Mouse (Mus musculus) lung, adult 18-20 months (tissue): ENCODE measurements at regions not wholly inside any gene's neighbourhood (a gene's known extent, or its start where the extent isn't known, plus 50 kb on each side); places are given as distances from the start of the nearest gene placed in this dataset.

ENCODE experiments used
- DNase-seq, 2 experiments: peaks; one replicate each; pipeline ENCODE4 v3.0.0; 2022; ENCODE audit warnings: mixed read lengths in 2 of 2

GRCm38 (mm10) chr2:45464306-45464705 is 347.1 kb upstream of the Zeb2 start:
- no peak for DNase-seq

DNA sequence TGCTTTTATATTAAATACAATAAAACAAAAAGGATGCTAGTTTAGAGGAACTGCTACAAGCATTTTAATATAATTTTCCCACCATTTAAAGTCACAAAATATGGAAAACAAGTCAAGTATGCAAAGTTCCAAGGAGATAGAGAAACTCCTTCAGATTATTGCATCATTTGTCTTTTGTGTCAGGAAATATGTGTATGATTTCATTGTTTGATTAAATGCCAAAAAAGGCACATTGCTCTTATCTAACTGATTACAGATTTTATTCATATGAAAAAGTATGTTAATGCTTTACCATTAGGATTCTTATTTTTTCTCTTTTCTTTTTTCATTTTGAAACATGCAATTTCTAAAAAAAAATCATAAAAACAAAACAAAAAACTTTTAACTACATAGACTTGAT is 342.2 kb upstream of the Zeb2 start:
- DNase-seq: no peak

DNA sequence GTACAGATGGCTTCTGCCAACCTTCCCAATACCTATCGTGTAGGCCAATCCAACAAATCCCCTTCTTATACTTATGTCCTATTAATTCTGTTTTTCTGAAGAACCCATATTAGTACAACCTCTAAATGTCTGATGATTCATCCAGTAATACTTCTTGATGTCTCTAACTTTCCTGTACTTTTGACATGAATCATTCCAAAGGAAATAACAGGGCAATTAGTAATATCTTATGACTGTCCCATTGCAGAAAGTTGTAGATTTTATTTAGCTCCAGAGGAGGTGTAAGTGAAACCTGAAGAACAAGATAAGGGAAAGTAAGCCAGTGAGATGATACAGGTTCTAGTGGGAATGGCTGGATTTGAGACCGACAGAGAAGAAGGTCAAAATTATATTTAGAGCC is 337.6 kb upstream of the Zeb2 start:
- no peak for DNase-seq

GRCm38 (mm10) chr2:45439146-45439545 is 322.0 kb upstream of the Zeb2 start:
- no peak for DNase-seq

DNA sequence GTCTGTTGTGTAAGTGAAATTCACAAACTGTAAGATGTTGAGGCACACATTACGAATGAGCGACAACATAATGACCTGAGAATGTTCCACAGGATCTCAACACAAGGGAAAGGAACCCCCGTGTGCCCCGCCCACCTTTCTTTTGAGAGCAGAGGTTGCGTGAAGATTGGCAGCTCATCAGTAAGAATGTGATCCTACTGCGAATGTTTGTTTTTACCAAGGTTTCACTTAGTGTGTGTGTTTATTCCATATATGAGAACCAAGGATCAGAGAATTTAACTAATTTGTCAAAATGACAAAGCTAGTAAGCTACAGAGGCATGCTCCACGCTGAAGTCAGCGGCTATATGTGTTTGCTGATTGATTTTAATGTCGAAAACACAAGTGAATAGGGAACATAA is 321.5 kb upstream of the Zeb2 start:
- DNase-seq: peak in 1 of 2 experiments; percentile 11

DNA sequence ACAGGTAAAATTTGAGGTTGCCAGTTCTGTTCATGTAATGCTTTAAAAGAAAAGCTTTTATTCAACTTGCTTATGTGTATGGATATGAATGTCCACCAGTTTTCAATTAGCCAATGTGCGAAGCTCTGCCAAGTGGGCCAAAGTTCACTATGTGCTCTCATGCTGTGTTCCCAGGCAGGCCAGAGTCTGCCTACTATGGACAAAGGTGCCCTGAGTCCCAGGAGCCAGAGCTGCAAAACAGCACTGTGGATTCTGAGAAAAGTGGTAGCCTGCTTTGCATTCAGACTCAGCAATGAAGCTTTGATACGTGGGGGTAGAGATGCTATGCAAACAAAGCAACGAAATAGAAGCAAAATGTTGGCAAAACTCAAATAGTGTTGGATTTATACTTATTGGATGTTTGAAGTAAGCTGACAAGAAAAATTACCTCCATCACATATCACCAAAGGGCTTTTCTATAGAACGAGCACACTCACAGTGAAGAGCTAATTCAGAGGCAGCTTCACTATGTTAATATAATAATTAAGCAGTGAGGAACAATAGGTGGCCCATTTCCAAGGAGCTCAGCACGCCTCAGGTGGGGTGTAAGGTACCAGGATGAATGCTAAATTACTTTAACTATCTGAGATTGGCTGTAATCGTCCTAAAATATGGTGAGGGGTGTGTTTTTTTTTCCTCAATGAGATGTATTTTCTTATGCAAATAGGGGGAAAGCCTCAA is 318.2 kb upstream of the Zeb2 start:
- peak; percentile 9 to 12 for DNase-seq

GRCm38 (mm10) chr2:45434789-45435188 is 317.6 kb upstream of the Zeb2 start:
- DNase-seq: no peak

DNA sequence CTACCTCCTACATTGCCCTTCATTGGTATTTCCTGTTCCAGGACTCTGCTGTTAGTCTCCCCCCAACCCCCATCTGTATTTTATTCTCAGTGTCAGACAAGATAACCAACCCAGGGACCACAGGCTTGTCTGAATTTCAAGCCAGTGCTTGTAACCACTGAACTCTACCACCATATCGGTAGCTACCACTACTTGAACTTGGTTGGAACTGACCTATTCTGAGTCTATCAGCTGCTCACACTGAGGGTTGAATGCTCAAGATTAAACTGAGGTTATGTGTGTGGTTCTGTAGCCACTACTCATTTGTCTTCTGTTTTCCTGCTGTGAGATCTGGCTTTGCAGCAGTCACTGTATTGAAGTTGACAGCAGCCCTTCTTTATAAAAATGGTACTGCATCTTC is 317.0 kb upstream of the Zeb2 start:
- no peak for DNase-seq

DNA sequence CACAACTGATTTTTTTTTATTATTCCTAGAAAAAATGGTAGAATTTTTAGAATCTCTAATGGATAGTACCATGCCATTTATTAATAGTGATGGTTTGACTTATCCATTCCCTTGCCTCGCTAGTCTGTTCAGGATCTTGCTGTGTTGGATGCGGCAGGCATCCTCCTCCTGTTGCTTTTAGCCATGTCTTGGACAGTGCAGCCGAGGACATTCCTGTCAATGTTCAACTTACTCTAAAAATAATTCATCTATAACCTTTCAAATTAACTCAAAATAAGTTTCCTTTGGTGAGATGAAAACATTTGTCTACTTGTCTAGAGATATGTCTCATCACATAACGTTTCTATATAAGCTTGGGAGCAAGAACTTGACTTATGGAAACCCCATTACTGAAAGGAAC is 314.2 kb upstream of the Zeb2 start:
- no peak for DNase-seq

DNA sequence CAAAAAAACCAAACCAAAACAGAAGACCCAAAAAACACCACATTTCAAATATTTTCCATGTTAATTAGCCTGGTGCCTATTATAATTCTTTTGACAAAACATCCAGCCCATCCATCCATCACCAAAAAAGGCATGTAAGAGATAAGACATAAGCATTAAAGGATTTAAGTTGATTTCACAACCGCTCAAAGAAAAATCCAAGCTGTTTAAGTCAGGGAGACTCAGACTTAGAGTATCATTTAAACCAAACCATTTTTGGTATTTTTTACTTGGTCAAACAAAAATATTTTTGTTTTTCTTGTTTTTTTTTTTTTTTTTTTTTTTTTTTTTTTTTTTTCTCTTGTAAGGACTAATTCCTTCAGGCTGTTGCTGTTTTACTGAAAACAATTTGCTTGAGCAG is 304.6 kb upstream of the Zeb2 start:
- DNase-seq: no peak

DNA sequence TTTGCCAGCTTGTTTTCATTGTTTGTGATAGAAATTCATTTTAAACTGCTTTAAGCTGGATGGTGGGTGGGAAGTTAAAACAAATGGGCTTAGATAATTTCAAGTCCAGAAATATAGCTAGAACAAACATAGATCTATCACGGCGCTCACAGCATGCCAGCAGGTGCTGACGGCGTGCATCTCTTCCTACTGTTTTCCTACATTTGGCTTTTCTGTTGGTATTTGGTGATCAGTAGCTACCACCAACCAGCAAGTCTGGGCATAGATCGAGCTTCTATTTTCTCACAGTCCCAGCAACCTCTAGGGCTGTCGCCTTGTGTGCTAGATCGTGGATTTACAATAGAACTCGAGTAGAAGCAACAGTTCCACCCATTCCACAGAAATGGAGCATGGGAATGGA is 290.9 kb upstream of the Zeb2 start:
- DNase-seq: no peak

DNA sequence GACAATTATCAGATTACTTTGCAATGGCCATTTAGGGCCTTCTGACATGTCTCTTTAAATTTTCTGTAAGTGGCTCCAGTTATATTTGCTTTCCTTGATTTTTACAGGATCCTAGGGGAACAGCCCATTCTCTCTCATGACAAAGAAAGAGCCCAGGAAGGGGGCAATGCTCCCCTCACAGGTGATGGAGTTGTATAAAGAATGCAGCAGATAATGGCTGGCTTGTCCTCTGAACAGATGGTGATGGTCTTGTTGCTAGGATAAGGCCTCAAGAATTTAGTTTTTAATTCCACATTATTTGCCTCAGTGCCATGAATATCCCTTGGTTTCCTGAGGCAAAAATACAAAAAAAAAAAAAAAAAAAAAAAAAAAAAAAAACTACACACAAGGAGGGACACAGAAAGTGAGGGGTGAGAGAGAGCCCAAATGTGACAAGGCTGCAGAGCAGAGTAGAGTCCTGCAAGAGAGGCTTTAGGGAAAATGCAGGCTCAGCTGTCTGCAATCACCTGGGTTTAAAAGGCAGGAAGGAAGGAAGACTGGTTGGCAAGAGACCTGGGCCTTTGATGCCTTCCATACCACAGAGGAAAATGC is 272.8 kb upstream of the Zeb2 start:
- no peak for DNase-seq

DNA sequence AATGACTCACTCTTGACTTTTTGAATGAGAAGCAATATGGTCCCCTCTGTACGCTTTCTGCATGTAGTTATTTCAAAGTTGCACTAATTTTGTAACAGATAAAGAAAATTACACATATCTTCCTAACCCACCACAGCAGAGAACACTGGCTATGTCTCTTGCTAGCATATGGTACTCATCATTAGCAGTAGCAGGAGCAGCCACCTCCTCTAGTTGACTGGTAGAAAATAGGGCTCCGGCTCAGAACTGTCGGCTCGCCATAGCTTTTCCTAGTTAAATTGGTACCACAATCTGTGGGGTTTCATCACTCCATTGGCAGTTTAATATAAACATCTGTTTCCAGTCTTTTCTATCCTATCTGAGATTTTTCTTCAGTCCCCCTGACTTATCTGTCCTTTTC is 254.1 kb upstream of the Zeb2 start:
- DNase-seq: no peak

DNA sequence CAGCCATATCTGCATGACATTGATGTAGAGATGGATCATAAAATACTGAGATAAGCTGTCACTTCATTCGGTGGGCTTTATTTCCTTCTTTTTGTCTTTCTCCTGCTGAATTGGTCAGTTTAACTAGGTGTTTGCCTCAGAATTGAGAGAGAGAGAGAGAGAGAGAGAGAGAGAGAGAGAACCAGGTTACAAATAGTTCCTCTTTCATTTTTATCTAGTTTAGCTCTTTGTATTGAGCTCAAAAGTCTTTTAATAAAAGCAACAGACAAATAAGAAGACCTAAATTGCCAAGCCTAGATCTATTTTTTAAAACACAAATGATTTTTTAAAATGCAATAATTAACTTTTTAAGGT is 253.4 kb upstream of the Zeb2 start:
- DNase-seq: no peak

GRCm38 (mm10) chr2:45369914-45370614 is 252.9 kb upstream of the Zeb2 start:
- no peak for DNase-seq

DNA sequence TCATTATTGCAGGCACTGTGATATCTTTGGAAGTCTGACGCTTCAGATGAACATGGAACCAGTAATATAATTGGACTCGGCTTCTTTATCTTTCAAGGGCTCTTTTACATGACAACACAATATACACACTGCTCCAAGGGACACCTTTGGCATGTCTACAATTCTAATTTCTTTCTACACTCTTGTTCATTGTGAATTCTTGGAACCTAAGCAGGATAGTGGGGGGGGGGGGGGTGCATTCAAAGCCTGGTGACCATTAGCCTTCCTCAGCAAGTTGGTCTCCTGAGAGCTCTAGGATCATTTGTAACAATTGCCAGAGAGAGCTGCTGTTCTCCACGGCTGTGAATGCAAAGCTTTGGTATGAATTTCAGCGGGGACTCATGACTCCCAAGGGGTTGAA is 252.2 kb upstream of the Zeb2 start:
- no peak for DNase-seq

DNA sequence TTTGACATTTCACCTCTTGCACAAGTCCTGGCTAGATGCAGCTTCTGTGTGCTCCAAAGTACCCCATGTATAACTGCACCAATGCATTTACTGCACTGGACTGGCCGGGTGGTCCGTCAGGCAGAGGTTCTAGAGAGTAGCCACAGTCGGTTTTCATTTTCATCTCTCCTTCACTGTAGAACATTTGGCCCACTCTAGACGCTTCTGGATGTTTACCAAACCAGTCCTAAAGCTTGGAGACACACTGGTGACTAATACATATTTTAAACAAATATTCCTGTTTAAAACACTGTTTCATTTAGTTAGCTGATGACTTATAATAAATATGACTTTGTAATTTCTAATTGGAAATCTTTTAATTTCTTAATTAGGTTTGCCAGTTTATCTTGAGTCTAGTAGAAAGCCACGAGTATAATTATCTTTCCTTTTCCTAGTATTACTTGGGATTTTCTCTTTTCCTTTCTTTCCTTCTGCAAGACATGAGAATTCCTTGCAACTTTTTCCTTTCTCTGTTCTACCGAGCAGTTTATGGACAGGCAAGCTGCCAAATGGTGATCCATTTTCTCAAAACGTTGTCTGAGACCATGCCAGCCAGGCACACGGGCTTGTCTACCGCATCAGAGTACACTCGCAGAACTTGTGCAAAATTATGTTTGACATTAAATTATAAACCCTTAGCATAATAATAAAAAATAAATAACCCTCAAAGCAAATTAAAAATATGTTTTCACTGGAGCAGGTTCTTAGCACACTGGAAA is 250.4 kb upstream of the Zeb2 start:
- DNase-seq: no peak

- DNase-seq: no peak
These were observed 240.1 kb upstream of the Zeb2 start for GRCm38 (mm10) chr2:45357266-45357665.

GRCm38 (mm10) chr2:45356558-45357170 is 239.5 kb upstream of the Zeb2 start:
- DNase-seq: no peak

GRCm38 (mm10) chr2:45356021-45356420 is 238.8 kb upstream of the Zeb2 start:
- no peak for DNase-seq

DNA sequence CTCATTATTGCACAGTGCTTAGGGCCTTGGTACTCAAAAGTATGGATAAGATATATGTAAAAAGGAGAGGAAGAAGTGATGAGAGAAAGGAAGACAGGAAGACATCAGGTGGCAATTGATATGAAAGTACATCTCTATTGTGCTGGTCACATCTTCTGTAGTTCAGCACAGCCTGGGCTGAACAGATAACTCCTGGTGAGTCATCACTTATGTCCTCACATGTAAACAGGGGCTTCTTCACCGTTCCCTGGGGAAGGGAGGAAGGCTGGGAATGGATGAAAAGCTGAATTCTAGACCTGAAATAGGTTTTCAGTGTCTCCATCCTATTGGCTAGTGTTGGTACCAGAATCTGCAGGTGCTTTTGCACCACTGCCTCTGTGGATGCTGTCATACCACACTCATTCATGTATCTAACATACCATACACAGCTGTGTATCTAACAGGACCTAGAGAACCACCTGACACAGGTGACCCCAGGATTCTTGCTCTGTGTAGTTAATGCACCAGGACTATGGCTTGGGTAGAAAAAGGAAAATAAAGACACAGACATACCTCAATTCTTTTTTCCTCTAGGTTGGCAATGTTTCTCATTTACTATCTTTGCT is 234.4 kb upstream of the Zeb2 start:
- no peak for DNase-seq

DNA sequence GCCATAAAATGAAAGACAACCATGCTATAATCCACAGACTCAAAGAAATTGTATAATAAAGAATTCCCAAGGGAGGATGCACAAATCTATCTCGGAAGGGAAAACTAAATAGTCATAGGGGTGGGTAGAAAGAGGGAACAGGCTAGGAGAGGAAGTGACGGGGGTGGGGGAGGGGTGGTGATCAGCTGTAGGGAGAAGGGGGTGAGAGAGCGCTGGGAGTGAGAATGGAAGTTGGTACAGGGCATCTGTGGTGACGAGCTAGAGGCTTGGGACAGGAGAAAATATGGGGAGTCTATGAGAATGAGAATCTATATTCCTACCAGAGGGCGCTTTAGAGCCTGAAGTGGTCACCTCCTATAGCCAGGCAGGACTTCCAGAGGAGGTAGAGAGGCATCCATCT is 229.2 kb upstream of the Zeb2 start:
- no peak for DNase-seq

GRCm38 (mm10) chr2:45339866-45340265 is 222.7 kb upstream of the Zeb2 start:
- DNase-seq: no peak
